Mouse (Mus musculus) adrenal gland, adult 2 months (tissue): Measurements from ENCODE around the gene Ampd2. TPM values are rescaled to one million over a fixed set of nuclear protein-coding genes. Genes with fewer than 3 reads are reported as not detected.

Experiments used
- DNase-seq: peaks from one replicate; pipeline ENCODE4 v3.0.0; 2021
- long read RNA-seq: library from polyadenylated mRNA; stranded (forward); transcript quantifications from one replicate; pipeline ENCODE4 v2.0.0, GENCODE M21; 2021
- polyA plus RNA-seq: library from polyadenylated mRNA; depleted of rRNA; stranded (reverse); fragments of >200 nt; gene quantifications from 2 replicates; pipeline ENCODE4 v1.2.3, GENCODE M21; 2012; rRNA removed
- total RNA-seq, 2 experiments: library from RNA; stranded (reverse); gene quantifications; 2 replicates each; pipeline ENCODE4 v1.2.3; 2021

Gene Ampd2
- total RNA-seq (100 to 1,000 TPM; 121 to 151 TPM), polyA plus RNA-seq (721 and 995 TPM in 2 replicates)
- long read RNA-seq, transcript Ampd2-203 (18 exons, 3,650 nt) = minor isoform, 25 of 163 reads
- long read RNA-seq, transcript Ampd2-201 (18 exons, 3,368 nt) = minor isoform, 23 of 163 reads
- long read RNA-seq, transcript Ampd2-202 (19 exons, 3,586 nt) = major isoform, 29 of 163 reads
- long read RNA-seq, partial matches to known transcripts = 61 of 163 reads
- long read RNA-seq, other reads (novel, unspliced or antisense) = 25 of 163 reads

DNA sequence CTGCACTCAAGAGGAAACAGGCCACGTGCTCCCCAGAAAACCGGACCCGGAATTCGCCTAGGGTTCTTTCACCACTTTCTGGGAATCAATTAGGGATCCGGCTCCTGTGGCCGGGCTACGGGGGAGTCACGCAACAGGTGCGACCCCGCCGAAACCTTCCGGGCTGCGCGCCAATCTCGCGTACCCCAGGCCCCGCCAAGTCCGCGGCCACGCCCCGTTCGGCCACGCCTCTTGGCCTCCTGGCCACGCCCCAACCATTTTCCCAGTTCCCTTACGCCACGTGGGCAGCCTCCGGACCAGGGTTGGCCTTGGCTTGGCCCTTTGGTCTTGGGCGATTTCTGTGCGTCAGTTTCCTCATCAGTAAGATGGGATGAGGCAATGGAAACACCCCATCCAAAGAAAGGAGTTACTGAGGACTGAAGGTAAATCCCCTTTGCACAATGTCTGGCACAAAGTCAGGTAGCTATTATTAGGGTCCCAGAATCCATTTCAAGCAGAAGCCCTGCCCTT lies at the start of gene Ampd2:
TSS of gene Ampd2 (minus strand) at position 182 of the 510 bp plus-strand sequence.
- peak; percentile 96 for DNase-seq

- peak; percentile 62 for DNase-seq
These were observed 48.2 kb upstream of the Ampd2 start for GRCm38 (mm10) chr3:108134701-108135100.

GRCm38 (mm10) chr3:108132484-108132883 lies 46.0 kb upstream of the Ampd2 start:
- no peak for DNase-seq

DNA sequence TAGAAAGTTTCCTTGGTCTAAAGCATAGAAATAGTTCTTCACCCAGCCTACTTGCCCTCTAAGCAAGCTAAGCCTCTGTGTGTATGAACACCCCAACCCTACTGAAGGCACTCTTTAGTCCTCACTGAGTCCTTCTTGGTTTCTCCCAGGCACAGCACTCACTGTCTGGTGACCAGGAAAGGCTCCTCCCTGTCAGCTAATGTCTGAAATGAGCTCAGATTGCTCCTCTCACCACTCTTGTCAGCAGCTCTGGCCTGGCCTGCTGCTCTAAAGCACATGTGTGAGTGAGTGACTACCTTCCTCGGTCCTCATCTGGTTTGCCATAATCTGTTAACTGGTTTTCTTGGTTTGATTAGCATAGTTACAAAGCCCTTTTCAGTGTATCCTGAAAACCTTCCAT lies 45.4 kb upstream of the Ampd2 start:
- DNase-seq = no peak

- no peak for DNase-seq
These were observed 44.8 kb upstream of the Ampd2 start for GRCm38 (mm10) chr3:108131216-108131615.

GRCm38 (mm10) chr3:108129804-108130203 lies 43.4 kb upstream of the Ampd2 start:
- DNase-seq = no peak

GRCm38 (mm10) chr3:108129367-108129766 lies 42.9 kb upstream of the Ampd2 start:
- DNase-seq = no peak

GRCm38 (mm10) chr3:108128520-108128919 lies 42.1 kb upstream of the Ampd2 start:
- DNase-seq = no peak

GRCm38 (mm10) chr3:108126327-108126726 lies 39.9 kb upstream of the Ampd2 start:
- DNase-seq = no peak

- peak; percentile 25 for DNase-seq
These were observed 37.7 kb upstream of the Ampd2 start for GRCm38 (mm10) chr3:108124131-108124530.

DNA sequence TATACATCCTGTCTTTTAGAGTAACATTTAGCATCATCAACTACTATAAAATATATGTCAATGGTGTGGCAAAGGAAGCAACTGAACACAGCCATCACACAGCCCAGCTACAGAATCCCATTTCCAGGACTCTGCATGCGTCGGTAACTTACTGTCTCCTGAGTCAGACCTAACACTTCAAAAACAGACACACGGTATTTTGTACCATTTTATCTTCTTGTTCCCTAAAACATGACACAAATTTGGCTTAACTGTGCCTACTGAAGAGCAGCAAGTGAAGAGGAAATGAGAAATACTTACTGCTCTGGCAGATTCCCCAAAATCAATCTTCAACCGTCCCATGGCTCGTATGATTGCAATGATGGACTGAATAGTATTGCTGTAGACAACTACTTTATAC lies 36.8 kb upstream of the Ampd2 start:
- DNase-seq = no peak

GRCm38 (mm10) chr3:108121101-108121500 lies 34.6 kb upstream of the Ampd2 start:
- DNase-seq = peak; percentile 51

DNA sequence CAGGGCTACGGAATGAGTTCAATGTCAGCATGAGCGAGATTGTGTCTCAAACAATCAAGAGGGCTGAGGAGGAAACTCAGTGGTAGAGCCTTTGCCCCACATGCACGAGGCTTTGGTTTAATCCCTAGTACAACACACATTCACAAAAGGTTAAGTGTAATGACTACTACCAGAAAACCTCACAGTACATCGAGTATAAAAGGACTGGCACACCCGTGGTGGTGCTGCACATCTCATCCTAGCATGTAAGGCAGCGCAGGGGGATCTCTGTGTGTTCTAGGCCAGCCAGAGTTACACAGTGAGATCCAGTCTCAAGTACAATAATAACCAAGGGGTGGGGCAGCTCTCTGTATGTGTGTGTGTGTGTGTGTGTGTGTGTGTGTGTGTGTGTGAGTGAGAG lies 31.0 kb upstream of the Ampd2 start:
- no peak for DNase-seq

DNA sequence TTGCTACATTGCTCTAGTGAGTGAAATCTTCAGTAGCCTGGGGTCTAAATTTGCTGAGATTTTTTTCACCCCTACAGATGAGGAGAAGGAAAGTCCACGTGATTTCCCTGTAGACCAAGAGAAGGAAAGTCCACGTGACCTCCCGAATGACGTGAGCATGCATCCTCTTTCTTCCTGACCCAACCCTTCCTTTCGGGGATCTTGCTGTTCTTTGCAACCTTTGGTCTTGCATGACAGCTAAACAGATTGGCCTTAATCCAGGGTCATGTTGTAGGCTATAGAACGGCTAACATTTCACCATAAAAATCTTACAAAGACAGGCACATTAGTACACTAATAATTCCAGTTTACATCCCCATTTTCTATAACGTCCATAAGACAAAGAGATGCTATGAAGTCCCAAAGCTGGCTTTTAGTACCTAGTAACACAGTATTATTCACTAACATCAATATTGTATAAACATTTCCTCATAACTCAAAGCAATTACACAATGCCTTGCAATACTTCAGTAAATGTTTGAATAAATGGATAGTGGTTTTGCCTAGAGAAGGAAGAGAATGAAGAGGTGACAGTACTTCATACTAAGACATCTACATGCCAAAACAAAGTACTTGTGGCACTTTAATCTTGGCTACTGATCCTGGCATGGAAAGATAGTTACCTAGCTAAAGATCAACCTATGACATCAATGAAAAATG lies 27.3 kb upstream of the Ampd2 start:
- DNase-seq = no peak

- no peak for DNase-seq
These were observed 26.2 kb upstream of the Ampd2 start for GRCm38 (mm10) chr3:108112666-108113065.

GRCm38 (mm10) chr3:108112246-108112645 lies 25.8 kb upstream of the Ampd2 start:
- no peak for DNase-seq

DNA sequence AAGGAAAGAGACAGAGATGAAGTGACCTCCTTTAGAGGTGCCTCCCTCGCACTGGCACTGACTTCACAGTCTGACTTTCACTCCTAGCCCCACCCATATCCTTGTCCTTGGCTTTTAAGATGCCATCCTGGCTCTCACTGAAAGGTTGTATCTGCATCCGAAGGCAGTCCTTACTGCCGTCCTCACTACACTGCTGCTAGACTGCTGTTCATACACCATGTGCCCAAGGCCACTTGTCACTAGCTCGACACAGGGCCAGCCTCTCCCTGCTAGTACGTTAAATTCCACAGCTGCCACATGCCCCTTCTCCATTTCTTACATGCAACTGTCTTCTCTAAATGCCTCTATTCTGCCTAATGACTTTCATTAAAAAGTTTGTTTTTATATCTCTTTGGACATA lies 24.9 kb upstream of the Ampd2 start:
- DNase-seq = peak; percentile 47

GRCm38 (mm10) chr3:108105281-108105680 lies 18.8 kb upstream of the Ampd2 start:
- no peak for DNase-seq

- no peak for DNase-seq
These were observed 15.6 kb upstream of the Ampd2 start for GRCm38 (mm10) chr3:108102075-108102474.

- no peak for DNase-seq
These were observed 15.1 kb upstream of the Ampd2 start for GRCm38 (mm10) chr3:108101594-108101993.

DNA sequence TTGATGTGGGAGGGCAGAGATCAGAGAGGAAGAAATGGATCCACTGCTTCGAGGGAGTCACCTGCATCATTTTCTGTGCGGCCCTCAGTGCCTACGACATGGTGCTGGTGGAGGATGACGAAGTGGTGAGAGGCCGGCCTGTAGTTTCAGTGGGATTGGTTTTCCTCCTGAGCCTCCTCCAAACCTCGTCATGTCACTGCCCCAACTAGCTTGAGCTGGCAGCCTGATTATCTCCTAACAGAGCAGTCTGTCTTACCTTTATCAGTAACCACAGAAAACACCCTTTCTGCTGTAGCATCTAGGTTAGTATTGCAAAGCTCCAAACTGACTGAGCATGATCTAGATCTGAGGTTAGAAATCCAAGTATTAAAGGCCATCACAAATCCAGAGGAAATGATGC lies 11.9 kb upstream of the Ampd2 start:
- DNase-seq = no peak

- no peak for DNase-seq
These were observed 11.2 kb upstream of the Ampd2 start for GRCm38 (mm10) chr3:108097656-108098055.

- DNase-seq = no peak
These were observed 10.3 kb upstream of the Ampd2 start for GRCm38 (mm10) chr3:108096726-108097125.

DNA sequence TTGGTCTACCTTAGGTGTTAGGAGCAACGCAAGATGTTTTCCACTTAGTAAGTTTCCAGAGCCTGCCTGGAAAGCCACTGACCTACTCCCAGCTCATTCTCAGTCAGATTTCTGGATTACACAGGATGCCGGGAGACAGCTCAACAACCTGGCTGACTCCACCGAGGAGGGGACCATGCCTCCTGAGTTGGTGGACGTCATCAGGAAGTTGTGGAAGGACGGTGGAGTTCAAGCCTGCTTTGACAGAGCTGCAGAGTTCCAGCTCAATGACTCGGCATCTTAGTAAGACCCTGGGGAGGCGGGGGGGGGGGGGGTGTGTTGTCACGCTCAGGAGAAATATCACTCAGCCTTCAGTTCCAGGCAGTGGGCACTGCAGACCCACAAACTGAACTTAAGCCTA lies 9.8 kb upstream of the Ampd2 start:
- DNase-seq = peak; percentile 52
